Mouse (Mus musculus) limb, embryonic 11.5 days (tissue): Measurements from ENCODE around the gene Rmnd5b. TPM values are rescaled to one million over a fixed set of nuclear protein-coding genes. Genes with fewer than 3 reads are reported as not detected.

ENCODE experiments used
- ATAC-seq: fragments of 200-750 bp; cut with Nextera tagmentation; 2 replicates; pipeline ENCODE4 v1.8.0; 2017; ENCODE audit warnings: low read depth; ENCODE audit not compliant: insufficient number of reproducible peaks, low FRiP score, low TSS enrichment
- DNase-seq: peaks from one replicate; pipeline ENCODE4 v3.0.0-alpha.2; 2015; ENCODE audit warnings: low spot score
- H3K27ac ChIP-seq: fragments of 300-500 bp; sonication (generic); replicated peaks from 2 replicates; pipeline ENCODE4 v1.5.1; 2014; ENCODE audit warnings: low read depth, mild to moderate bottlenecking, low read length
- H3K27me3 ChIP-seq: fragments of 300-500 bp; sonication (generic); 2 replicates; pipeline ENCODE4 v1.6.1; 2014; ENCODE audit warnings: mild to moderate bottlenecking, low read length, mixed read lengths; ENCODE audit not compliant: control insufficient read depth, insufficient read depth
- H3K36me3 ChIP-seq: fragments of 300-500 bp; sonication (generic); 2 replicates; pipeline ENCODE4 v1.6.1; 2014; ENCODE audit warnings: mild to moderate bottlenecking, low read length, moderate library complexity, mixed read lengths; ENCODE audit not compliant: control insufficient read depth, insufficient read depth
- H3K4me1 ChIP-seq: fragments of 300-500 bp; sonication (generic); 2 replicates; pipeline ENCODE4 v1.6.1; 2014; ENCODE audit warnings: low read length, mixed read lengths; ENCODE audit not compliant: control insufficient read depth, insufficient read depth
- H3K4me2 ChIP-seq: fragments of 300-500 bp; sonication (generic); 2 replicates; pipeline ENCODE4 v1.6.1; 2014; ENCODE audit warnings: low read depth, mild to moderate bottlenecking, moderate library complexity; ENCODE audit not compliant: severe bottlenecking
- H3K4me3 ChIP-seq: fragments of 300-500 bp; sonication (generic); 2 replicates; pipeline ENCODE4 v1.5.1; 2014; ENCODE audit warnings: low read depth, low read length
- H3K9ac ChIP-seq: fragments of 300-500 bp; sonication (generic); 2 replicates; pipeline ENCODE4 v1.6.1; 2014; ENCODE audit warnings: mild to moderate bottlenecking, low read length
- H3K9me3 ChIP-seq: fragments of 300-500 bp; sonication (generic); 2 replicates; pipeline ENCODE4 v1.6.1; 2016; ENCODE audit warnings: low read length; ENCODE audit not compliant: control insufficient read depth
- WGBS: fragments of 180-500 bp; shearing (Covaris S2); extraction: QIAGEN DNeasy Blood & Tissue Kit; methylation state at CpG from one replicate; pipeline ENCODE4 v1.1.7; 2014; 5-methylcytosine and 5-hydroxymethylcytosine counted together
- polyA plus RNA-seq: library from polyadenylated mRNA; unstranded; fragments of >200 nt; fragmentation: Nextera tagmentation; extraction: Ambion mirVana; gene quantifications from 2 replicates; pipeline ENCODE4 v1.2.1, GENCODE M21; 2014

Gene Rmnd5b
- polyA plus RNA-seq, 1 experiment from 2014 or later = 38.1 TPM

- Histone ChIP-seq H3K4me3 (no peak overlapping the region), H3K9ac (no peak overlapping the region), H3K4me2 (no peak overlapping the region), H3K36me3 (peaks cover 44% of the 10 kb centered on the region), H3K9me3 (no peaks in the 10 kb centered on the region), H3K4me1 (no peaks in the 10 kb centered on the region), H3K27me3 (no peaks in the 10 kb centered on the region), H3K27ac (no peak overlapping the region)
- ATAC-seq (no peak), DNase-seq (no peak)
- 82% methylated on average over 7 of the region's 7 CpGs for WGBS
Observed at GRCm38 (mm10) chr11:51591168-51591567, 44.5 kb downstream of the Rmnd5b start.

- H3K4me3 ChIP-seq = no peak overlapping the region
- ATAC-seq = no peak
- H3K36me3 ChIP-seq = peaks cover 44% of the 10 kb centered on the region
Observed at GRCm38 (mm10) chr11:51590002-51590401, 45.7 kb downstream of the Rmnd5b start.

GRCm38 (mm10) chr11:51588833-51589232 lies 46.9 kb downstream of the Rmnd5b start:
- WGBS = 94% methylated on average over 3 of the region's 3 CpGs
- DNase-seq = no peak
- no peak overlapping the region for H3K9ac ChIP-seq
- H3K9me3 ChIP-seq = no peaks in the 10 kb centered on the region
- no peak overlapping the region for H3K4me2 ChIP-seq
- no peak for ATAC-seq
- no peak overlapping the region for H3K4me3 ChIP-seq
- no peaks in the 10 kb centered on the region for H3K27me3 ChIP-seq
- H3K27ac ChIP-seq = no peak overlapping the region
- peaks cover 42% of the 10 kb centered on the region for H3K36me3 ChIP-seq
- H3K4me1 ChIP-seq = peaks cover 10% of the 10 kb centered on the region

More at GRCm38 (mm10) chr11:51590002-51590401, 45.7 kb downstream of the Rmnd5b start:
- H3K27ac ChIP-seq = no peak overlapping the region
- no peaks in the 10 kb centered on the region for H3K9me3 ChIP-seq
- no peak for DNase-seq
- no peak overlapping the region for H3K9ac ChIP-seq
- peaks cover 5% of the 10 kb centered on the region for H3K4me1 ChIP-seq
- H3K27me3 ChIP-seq = no peaks in the 10 kb centered on the region
- no peak overlapping the region for H3K4me2 ChIP-seq

- ATAC-seq (no peak), DNase-seq (no peak)
- Histone ChIP-seq H3K36me3 (peaks cover 30% of the 10 kb centered on the region), H3K27me3 (no peaks in the 10 kb centered on the region), H3K9me3 (no peaks in the 10 kb centered on the region), H3K27ac (no peak overlapping the region), H3K4me2 (no peak overlapping the region), H3K9ac (no peak overlapping the region), H3K4me1 (peaks cover 11% of the 10 kb centered on the region), H3K4me3 (no peak overlapping the region)
- 100% methylated on average over 1 of the region's 1 CpGs for WGBS
Observed at GRCm38 (mm10) chr11:51587059-51587458, 48.6 kb downstream of the Rmnd5b start.

- Histone ChIP-seq H3K4me3 (no peak overlapping the region), H3K9me3 (no peaks in the 10 kb centered on the region), H3K27ac (no peak overlapping the region), H3K36me3 (peaks cover 25% of the 10 kb centered on the region), H3K27me3 (no peaks in the 10 kb centered on the region), H3K9ac (no peak overlapping the region), H3K4me1 (peaks cover 11% of the 10 kb centered on the region), H3K4me2 (no peak overlapping the region)
- DNase-seq (peak; percentile 33), ATAC-seq (no peak)
- WGBS = 94% methylated on average over 13 of the region's 13 CpGs
Observed at GRCm38 (mm10) chr11:51586411-51586810, 49.3 kb downstream of the Rmnd5b start.

GRCm38 (mm10) chr11:51585608-51586252 lies 50.0 kb downstream of the Rmnd5b start:
- Histone ChIP-seq H3K4me1 (peaks cover 11% of the 10 kb centered on the region), H3K4me3 (peak overlapping the region; percentile 58; the same call in 1 of the 2 replicates), H3K9me3 (no peaks in the 10 kb centered on the region), H3K9ac (peak overlapping the region; percentile 76), H3K27ac (peak overlapping the region; percentile 85; the same call in 1 of the 2 replicates), H3K27me3 (no peaks in the 10 kb centered on the region), H3K36me3 (peaks cover 20% of the 10 kb centered on the region), H3K4me2 (peak overlapping the region; percentile 86)
- ATAC-seq = no peak
- 69% methylated on average over 8 of the region's 8 CpGs for WGBS
- DNase-seq = peak; percentile 49

- WGBS = under 1% methylated on average over 59 of the region's 59 CpGs
- peak; percentile 89 for ATAC-seq
- Histone ChIP-seq H3K4me2 (peak within 1 kb of the TSS; percentile 86), H3K9me3 (no peaks in the 10 kb centered on the region), H3K4me3 (peak within 1 kb of the TSS; percentile 58), H3K36me3 (peaks cover 15% of the 10 kb centered on the region), H3K9ac (peak within 1 kb of the TSS; percentile 76), H3K27me3 (no peaks in the 10 kb centered on the region), H3K4me1 (peaks cover 11% of the 10 kb centered on the region), H3K27ac (peak within 1 kb of the TSS; percentile 85)
- peak; percentile 99 for DNase-seq
Observed at GRCm38 (mm10) chr11:51584431-51585248, 51.1 kb downstream of the Rmnd5b start, which contains the start of gene Phykpl. Gene Phykpl, plus strand, starts transcription at chr11:51584757.

- H3K4me3 ChIP-seq = peak overlapping the region; percentile 58
- DNase-seq = no peak
- peak; percentile 12; the same call in 1 of the 2 replicates for ATAC-seq
- peak overlapping the region; percentile 76 for H3K9ac ChIP-seq
- H3K9me3 ChIP-seq = no peaks in the 10 kb centered on the region
- no peaks in the 10 kb centered on the region for H3K27me3 ChIP-seq
- H3K27ac ChIP-seq = peak overlapping the region; percentile 85
- peaks cover 11% of the 10 kb centered on the region; the same call in 1 of the 2 replicates for H3K36me3 ChIP-seq
- 28% methylated on average over 9 of the region's 9 CpGs for WGBS
- peaks cover 11% of the 10 kb centered on the region for H3K4me1 ChIP-seq
- H3K4me2 ChIP-seq = peak overlapping the region; percentile 86
Observed at GRCm38 (mm10) chr11:51584057-51584430, 51.7 kb downstream of the Rmnd5b start.
